Mouse (Mus musculus) kidney, adult 2 months (tissue): Measurements from ENCODE around the gene Krt24.

ENCODE experiments used
- CTCF ChIP-seq: fragments of 200-500 bp; conservative IDR thresholded peaks from 2 replicates; pipeline ENCODE4 v1.5.1; 2011; ENCODE audit warnings: low read depth, mild to moderate bottlenecking, control low read depth, low read length, moderate library complexity, mixed read lengths; ENCODE audit not compliant: insufficient read depth, insufficient read length
- POLR2A ChIP-seq: fragments of 200-500 bp; IDR thresholded peaks from one replicate; pipeline ENCODE4 v1.6.1; 2011; ENCODE audit warnings: low read depth, low read length, control low read depth

DNA sequence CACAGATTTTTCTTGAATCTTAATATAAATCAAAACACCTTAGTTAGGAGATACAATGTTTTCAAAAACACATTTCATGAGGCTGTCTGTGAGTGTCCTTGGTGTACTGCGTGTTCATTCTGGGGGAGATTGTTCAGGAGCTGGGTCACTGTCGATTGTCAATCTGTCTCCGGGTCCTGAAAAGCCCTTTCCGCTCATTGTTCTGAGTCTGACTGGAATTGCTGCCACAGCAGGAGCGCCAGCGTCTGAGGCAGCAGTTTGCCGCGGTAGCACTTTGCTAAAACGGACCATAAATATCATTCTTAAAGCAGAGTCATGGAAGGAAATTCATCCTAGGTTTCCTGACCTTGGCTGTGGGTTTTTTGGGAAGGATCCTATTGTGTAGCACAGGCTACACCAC lies 19.3 kb downstream of the Krt24 start:
- TF ChIP-seq POLR2A (no peak), CTCF (no peak)
